Mouse (Mus musculus) forebrain, embryonic 10.5 days (tissue): ENCODE results near the gene Aph1b. TPM values are rescaled to one million over a fixed set of nuclear protein-coding genes. Genes with fewer than 3 reads are reported as not detected.
"Not testable (repeated sequence)": the region's sequence is repeated elsewhere in the genome, so short reads cannot be mapped to it uniquely, and the experiment has no call there.

ENCODE experiments used
- DNase-seq: peaks from one replicate; pipeline ENCODE4 v3.0.0-alpha.2; 2017; ENCODE audit warnings: low spot score; ENCODE audit errors: extremely low spot score
- H3K27ac ChIP-seq: fragments of 300-500 bp; sonication (generic); 2 replicates; pipeline ENCODE4 v1.5.1; 2016; ENCODE audit warnings: mild to moderate bottlenecking
- H3K27me3 ChIP-seq: fragments of 300-500 bp; sonication (generic); 2 replicates; pipeline ENCODE4 v1.6.1; 2016; ENCODE audit warnings: mild to moderate bottlenecking; ENCODE audit not compliant: poor library complexity, severe bottlenecking
- H3K36me3 ChIP-seq: fragments of 300-500 bp; sonication (generic); replicated peaks from 2 replicates; pipeline ENCODE4 v1.6.1; 2016; ENCODE audit warnings: mild to moderate bottlenecking, moderate library complexity
- H3K4me1 ChIP-seq: fragments of 300-500 bp; sonication (generic); 2 replicates; pipeline ENCODE4 v1.6.1; 2016
- H3K4me3 ChIP-seq: fragments of 300-500 bp; sonication (generic); 2 replicates; pipeline ENCODE4 v1.5.1; 2016; ENCODE audit warnings: mild to moderate bottlenecking, moderate library complexity
- H3K9me3 ChIP-seq: fragments of 300-500 bp; sonication (generic); 2 replicates; pipeline ENCODE4 v1.6.1; 2016; ENCODE audit warnings: mild to moderate bottlenecking, moderate library complexity
- WGBS: fragments of 180-500 bp; shearing (Covaris S2); methylation state at CpG from one replicate; pipeline ENCODE4 v1.1.7; 2016; 5-methylcytosine and 5-hydroxymethylcytosine counted together
- polyA plus RNA-seq: library from polyadenylated mRNA; unstranded; fragments of >200 nt; fragmentation: Nextera tagmentation; extraction: Ambion mirVana; gene quantifications from 2 replicates; pipeline ENCODE4 v1.2.1, GENCODE M21; 2016

Gene Aph1b
- polyA plus RNA-seq = 10.1 and 11.9 TPM in 2 replicates

- Histone ChIP-seq H3K36me3 (no peaks in the 10 kb centered on the region), H3K27ac (peak within 1 kb of the TSS; percentile 89), H3K4me3 (peak within 1 kb of the TSS; percentile 67), H3K9me3 (no peaks in the 10 kb centered on the region), H3K4me1 (peaks cover 19% of the 10 kb centered on the region), H3K27me3 (peaks cover 17% of the 10 kb centered on the region)
- WGBS = under 1% methylated on average over 42 of the region's 42 CpGs
- peak; percentile 98 for DNase-seq
Measured at GRCm38 (mm10) chr9:66795464-66796324, at the start of gene Aph1b. TSS of gene Aph1b (minus strand) at chr9:66795490.

- peak overlapping the region; percentile 60 for H3K27ac ChIP-seq
- no peaks in the 10 kb centered on the region for H3K36me3 ChIP-seq
- peaks cover 22% of the 10 kb centered on the region for H3K4me1 ChIP-seq
- no peak for DNase-seq
- under 1% methylated on average over 24 of the region's 24 CpGs for WGBS
- peaks cover 45% of the 10 kb centered on the region for H3K27me3 ChIP-seq
- H3K9me3 ChIP-seq = no peaks in the 10 kb centered on the region
- H3K4me3 ChIP-seq = peak overlapping the region; percentile 70
Measured at GRCm38 (mm10) chr9:66835097-66835480, 39.8 kb upstream of the Aph1b start.

- Histone ChIP-seq H3K36me3 (no peaks in the 10 kb centered on the region), H3K27ac (peak within 1 kb of the TSS; percentile 60), H3K4me3 (peak within 1 kb of the TSS; percentile 70), H3K4me1 (peaks cover 22% of the 10 kb centered on the region), H3K9me3 (no peaks in the 10 kb centered on the region), H3K27me3 (peaks cover 45% of the 10 kb centered on the region)
- under 1% methylated on average over 58 of the region's 58 CpGs for whole genome bisulfite sequencing
- peak; percentile 99 for DNase-seq
Measured at GRCm38 (mm10) chr9:66834318-66835096, 39.2 kb upstream of the Aph1b start, which contains the start of gene Aph1c. TSS of gene Aph1c (minus strand) at chr9:66834726.

- 13% methylated on average over 7 of the region's 7 CpGs for WGBS
Measured at GRCm38 (mm10) chr9:66833851-66834250, 38.6 kb upstream of the Aph1b start.

GRCm38 (mm10) chr9:66832366-66832908 lies 37.1 kb upstream of the Aph1b start:
- H3K4me1 ChIP-seq = peaks cover 22% of the 10 kb centered on the region
- peaks cover 45% of the 10 kb centered on the region for H3K27me3 ChIP-seq
- H3K9me3 ChIP-seq = no peaks in the 10 kb centered on the region
- 76% methylated on average over 4 of the region's 4 CpGs for WGBS
- H3K27ac ChIP-seq = no peak overlapping the region
- H3K4me3 ChIP-seq = no peak overlapping the region
- no peaks in the 10 kb centered on the region for H3K36me3 ChIP-seq
- DNase-seq = no peak

More at GRCm38 (mm10) chr9:66833851-66834250, 38.6 kb upstream of the Aph1b start:
- Histone ChIP-seq H3K4me1 (peaks cover 22% of the 10 kb centered on the region), H3K4me3 (peak overlapping the region; percentile 70), H3K27me3 (peaks cover 45% of the 10 kb centered on the region), H3K27ac (no peak overlapping the region), H3K9me3 (no peaks in the 10 kb centered on the region), H3K36me3 (no peaks in the 10 kb centered on the region)
- DNase-seq = no peak

- DNase-seq = no peak
- no peaks in the 10 kb centered on the region for H3K27me3 ChIP-seq
- no peaks in the 10 kb centered on the region for H3K36me3 ChIP-seq
- 51% methylated on average over 1 of the region's 1 CpGs for WGBS
- H3K9me3 ChIP-seq = no peaks in the 10 kb centered on the region
- H3K4me3 ChIP-seq = no peak overlapping the region
- no peak overlapping the region for H3K27ac ChIP-seq
- no peaks in the 10 kb centered on the region for H3K4me1 ChIP-seq
Measured at GRCm38 (mm10) chr9:66825990-66826389, 30.7 kb upstream of the Aph1b start.

- not testable (repeated sequence) for H3K9me3 ChIP-seq, H3K27ac ChIP-seq, H3K27me3 ChIP-seq, DNase-seq, H3K36me3 ChIP-seq, H3K4me3 ChIP-seq, H3K4me1 ChIP-seq
- WGBS = 86% methylated on average over 1 of the region's 5 CpGs
Measured at GRCm38 (mm10) chr9:66822255-66822654, 27.0 kb upstream of the Aph1b start.

GRCm38 (mm10) chr9:66820996-66821395 lies 25.7 kb upstream of the Aph1b start:
- 83% methylated on average over 5 of the region's 5 CpGs for WGBS
- Histone ChIP-seq H3K4me3 (no peak overlapping the region), H3K27ac (no peak overlapping the region), H3K4me1 (peaks cover 3% of the 10 kb centered on the region; the same call in 1 of the 2 replicates), H3K36me3 (no peaks in the 10 kb centered on the region), H3K27me3 (no peaks in the 10 kb centered on the region), H3K9me3 (no peaks in the 10 kb centered on the region)
- no peak for DNase-seq

GRCm38 (mm10) chr9:66813392-66813791 lies 18.1 kb upstream of the Aph1b start:
- Histone ChIP-seq H3K4me1 (peaks cover 24% of the 10 kb centered on the region), H3K36me3 (no peaks in the 10 kb centered on the region), H3K9me3 (no peaks in the 10 kb centered on the region), H3K27ac (no peak overlapping the region), H3K4me3 (no peak overlapping the region), H3K27me3 (peaks cover 4% of the 10 kb centered on the region)
- no peak for DNase-seq
- WGBS = 3% methylated on average over 2 of the region's 2 CpGs

GRCm38 (mm10) chr9:66805951-66806350 lies 10.7 kb upstream of the Aph1b start:
- peaks cover 16% of the 10 kb centered on the region for H3K4me1 ChIP-seq
- peak overlapping the region; percentile 65; the same call in 1 of the 2 replicates for H3K27ac ChIP-seq
- 2% methylated on average over 31 of the region's 37 CpGs for WGBS
- peaks cover 67% of the 10 kb centered on the region for H3K27me3 ChIP-seq
- H3K9me3 ChIP-seq, H3K36me3 ChIP-seq: not testable (repeated sequence)
- peak overlapping the region; percentile 46 for H3K4me3 ChIP-seq
- peak; percentile 47 for DNase-seq

GRCm38 (mm10) chr9:66801947-66802346 lies 6.7 kb upstream of the Aph1b start:
- Histone ChIP-seq H3K4me3 (no peak overlapping the region), H3K9me3 (no peaks in the 10 kb centered on the region), H3K36me3 (no peaks in the 10 kb centered on the region), H3K27ac (no peak overlapping the region), H3K27me3 (peaks cover 56% of the 10 kb centered on the region), H3K4me1 (peaks cover 14% of the 10 kb centered on the region)
- WGBS = 55% methylated on average over 12 of the region's 12 CpGs
- no peak for DNase-seq

- Histone ChIP-seq H3K4me1 (peaks cover 22% of the 10 kb centered on the region), H3K9me3 (no peaks in the 10 kb centered on the region), H3K4me3 (peak within 1 kb of the TSS; percentile 67), H3K36me3 (no peaks in the 10 kb centered on the region), H3K27me3 (peaks cover 21% of the 10 kb centered on the region), H3K27ac (peak within 1 kb of the TSS; percentile 89)
- WGBS = 79% methylated on average over 5 of the region's 5 CpGs
- DNase-seq = no peak
Measured at GRCm38 (mm10) chr9:66796739-66797138, 1.4 kb upstream of the Aph1b start, which contains the start of gene Gm10647. TSS of gene Gm10647 (plus strand) at chr9:66797039.
